Mouse (Mus musculus) MN1 (cell line): Measurements from ENCODE around the gene Kif27.

Source experiments
- DNase-seq: peaks from one replicate; pipeline ENCODE4 v3.0.0-alpha.2; 2016; ENCODE audit warnings: low spot score

Kif27 gene

GRCm38 (mm10) chr13:58280528-58280927, 78.4 kb downstream of the Kif27 start:
- no peak for DNase-seq

- DNase-seq = no peak
Measured at GRCm38 (mm10) chr13:58276256-58276655, 82.7 kb downstream of the Kif27 start.

GRCm38 (mm10) chr13:58275599-58275998, 83.3 kb downstream of the Kif27 start, which contains the start of gene Gkap1:
Gene Gkap1 (minus strand): TSS chr13:58275699.
- no peak for DNase-seq

- DNase-seq = no peak
Measured at GRCm38 (mm10) chr13:58275076-58275475, 83.8 kb downstream of the Kif27 start.

GRCm38 (mm10) chr13:58274259-58274991, 84.5 kb downstream of the Kif27 start:
- DNase-seq = peak; percentile 87

GRCm38 (mm10) chr13:58273411-58274258, 85.3 kb downstream of the Kif27 start:
- DNase-seq = peak; percentile 56

- no peak for DNase-seq
Measured at GRCm38 (mm10) chr13:58266864-58267263, 92.1 kb downstream of the Kif27 start.

- peak; percentile 40 for DNase-seq
Measured at GRCm38 (mm10) chr13:58263546-58263945, 95.4 kb downstream of the Kif27 start.

- no peak for DNase-seq
Measured at GRCm38 (mm10) chr13:58261674-58262073, 97.2 kb downstream of the Kif27 start.

- DNase-seq = no peak
Measured at GRCm38 (mm10) chr13:58253268-58253667, 105.7 kb downstream of the Kif27 start.

GRCm38 (mm10) chr13:58248957-58249356, 110.0 kb downstream of the Kif27 start:
- DNase-seq = no peak
